Mouse (Mus musculus) limb, embryonic 11.5 days (tissue): ENCODE measurements around the gene Mplkip. TPM values are rescaled to one million over a fixed set of nuclear protein-coding genes. Genes with fewer than 3 reads are reported as not detected.

Experiments
- ATAC-seq: fragments of 200-750 bp; cut with Nextera tagmentation; 2 replicates; pipeline ENCODE4 v1.8.0; 2017; ENCODE audit warnings: low read depth; ENCODE audit not compliant: insufficient number of reproducible peaks, low FRiP score, low TSS enrichment
- DNase-seq: peaks from one replicate; pipeline ENCODE4 v3.0.0-alpha.2; 2015; ENCODE audit warnings: low spot score
- H3K27ac ChIP-seq: fragments of 300-500 bp; sonication (generic); replicated peaks from 2 replicates; pipeline ENCODE4 v1.5.1; 2014; ENCODE audit warnings: low read depth, mild to moderate bottlenecking, low read length
- H3K27me3 ChIP-seq: fragments of 300-500 bp; sonication (generic); 2 replicates; pipeline ENCODE4 v1.6.1; 2014; ENCODE audit warnings: mild to moderate bottlenecking, low read length, mixed read lengths; ENCODE audit not compliant: control insufficient read depth, insufficient read depth
- H3K36me3 ChIP-seq: fragments of 300-500 bp; sonication (generic); 2 replicates; pipeline ENCODE4 v1.6.1; 2014; ENCODE audit warnings: mild to moderate bottlenecking, low read length, moderate library complexity, mixed read lengths; ENCODE audit not compliant: control insufficient read depth, insufficient read depth
- H3K4me1 ChIP-seq: fragments of 300-500 bp; sonication (generic); 2 replicates; pipeline ENCODE4 v1.6.1; 2014; ENCODE audit warnings: low read length, mixed read lengths; ENCODE audit not compliant: control insufficient read depth, insufficient read depth
- H3K4me2 ChIP-seq: fragments of 300-500 bp; sonication (generic); 2 replicates; pipeline ENCODE4 v1.6.1; 2014; ENCODE audit warnings: low read depth, mild to moderate bottlenecking, moderate library complexity; ENCODE audit not compliant: severe bottlenecking
- H3K4me3 ChIP-seq: fragments of 300-500 bp; sonication (generic); 2 replicates; pipeline ENCODE4 v1.5.1; 2014; ENCODE audit warnings: low read depth, low read length
- H3K9ac ChIP-seq: fragments of 300-500 bp; sonication (generic); 2 replicates; pipeline ENCODE4 v1.6.1; 2014; ENCODE audit warnings: mild to moderate bottlenecking, low read length
- H3K9me3 ChIP-seq: fragments of 300-500 bp; sonication (generic); 2 replicates; pipeline ENCODE4 v1.6.1; 2016; ENCODE audit warnings: low read length; ENCODE audit not compliant: control insufficient read depth
- WGBS: fragments of 180-500 bp; shearing (Covaris S2); extraction: QIAGEN DNeasy Blood & Tissue Kit; methylation state at CpG from one replicate; pipeline ENCODE4 v1.1.7; 2014; 5-methylcytosine and 5-hydroxymethylcytosine counted together
- microRNA counts: library from miRNA; unstranded; fragments of <30 nt; microRNA quantifications from one replicate; lab custom pipeline; 2016
- microRNA-seq: library from miRNA; unstranded; fragments of <30 nt; microRNA quantifications from one replicate; pipeline ENCODE4, GENCODE M21; 2016
- polyA plus RNA-seq: library from polyadenylated mRNA; unstranded; fragments of >200 nt; fragmentation: Nextera tagmentation; extraction: Ambion mirVana; gene quantifications from 2 replicates; pipeline ENCODE4 v1.2.1, GENCODE M21; 2014

The Mplkip gene
- polyA plus RNA-seq, 1 experiment from 2014 or later = 56.5 TPM

DNA sequence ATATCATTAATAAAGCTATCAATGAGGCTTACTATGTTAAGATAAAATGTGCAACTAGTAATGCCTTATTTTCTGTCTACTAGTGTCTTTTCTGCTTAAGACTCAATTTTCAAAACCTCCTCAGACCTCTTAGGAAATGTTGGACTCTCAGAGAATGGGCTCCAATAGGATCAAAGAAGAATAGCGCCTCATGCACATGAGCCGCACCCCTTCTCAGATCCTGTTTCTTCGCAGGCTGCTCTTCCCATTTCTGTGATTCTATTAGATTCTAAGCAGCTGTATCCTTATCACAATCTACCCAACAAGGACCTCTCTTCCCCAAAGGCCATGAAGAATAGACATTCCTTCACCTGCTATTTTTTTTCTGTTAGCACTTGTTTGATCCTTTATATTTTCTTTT is 33.8 kb downstream of the Mplkip start:
- no peak overlapping the region for H3K4me2 ChIP-seq
- no peaks in the 10 kb centered on the region for H3K27me3 ChIP-seq
- no peak overlapping the region for H3K4me3 ChIP-seq
- 92% methylated on average over 3 of the region's 3 CpGs for WGBS
- no peaks in the 10 kb centered on the region for H3K36me3 ChIP-seq
- H3K4me1 ChIP-seq = no peaks in the 10 kb centered on the region
- no peak overlapping the region for H3K27ac ChIP-seq
- ATAC-seq (no peak), DNase-seq (no peak)
- no peak overlapping the region for H3K9ac ChIP-seq
- no peaks in the 10 kb centered on the region for H3K9me3 ChIP-seq

MicroRNAs within 50 kb of the gene (microRNA counts, 519-probe panel; counts per million panel counts)
- not detected for microRNA mmu-miR-466i (lab: Ali Mortazavi, UCI)

Small RNA genes lying within 50 kb of the gene (microRNA-seq; reads per million reads assigned to microRNA genes)
- gene Mir466i = not detected

Other genes starting within 250 kb of the Mplkip start
- 2.4 and 3.9 TPM in 2 replicates for gene Sugct, start 361 bp downstream of the Mplkip start, polyA plus RNA-seq
- 18.1 and 20.4 TPM in 2 replicates for gene Cdk13, start 109.9 kb downstream of the Mplkip start, polyA plus RNA-seq
- 101 and 104 TPM in 2 replicates for gene Rala, start 249.0 kb downstream of the Mplkip start, polyA plus RNA-seq